ENCODE assay signal across 8 mouse cellular contexts in genomic region chr12:29465201-29465600, GRCm38 (mm10).
DNase-seq lines count a peak whose midpoint lies in the region; ATAC-seq and TF ChIP-seq lines count a peak whose summit lies in the region.
"Not testable (repeated sequence)": the region's sequence is repeated elsewhere in the genome, so short reads cannot be mapped to it uniquely, and the experiment has no call there.

No protein-coding gene starts in this region.

- H3K9ac ChIP-seq in embryonic facial prominence, embryonic 11.5 days (replicated peaks; ENCODE audit: low read length); limb, embryonic 11.5 days (ENCODE audit: low read length): not testable (repeated sequence)

- TF ChIP-seq POLR2A in kidney, adult 2 months (IDR thresholded peaks at IDR 0.05; ENCODE audit: low read depth, low read length) = not testable (repeated sequence)

- not testable (repeated sequence) for H3K4me3 ChIP-seq in embryonic facial prominence, embryonic 11.5 days (ENCODE audit: low read depth, low read length); heart, embryonic 10.5 days; kidney, adult 2 months (ENCODE audit: insufficient read depth, low read depth, low read length); limb, embryonic 11.5 days (ENCODE audit: low read depth, low read length); midbrain, embryonic 10.5 days

- not testable (repeated sequence) for H3K9me3 ChIP-seq in embryonic facial prominence, embryonic 11.5 days (replicated peaks; ENCODE audit: control insufficient read depth, low read length); heart, embryonic 10.5 days; limb, embryonic 11.5 days (ENCODE audit: control insufficient read depth, low read length); midbrain, embryonic 10.5 days (replicated peaks)

- H3K27ac ChIP-seq in embryonic facial prominence, embryonic 11.5 days (replicated peaks; ENCODE audit: low read depth, low read length); heart, embryonic 10.5 days; kidney, adult 2 months (ENCODE audit: insufficient read depth, low read depth, low read length); limb, embryonic 11.5 days (replicated peaks; ENCODE audit: low read depth, low read length); midbrain, embryonic 10.5 days (replicated peaks): not testable (repeated sequence)

- H3K4me2 ChIP-seq in embryonic facial prominence, embryonic 11.5 days (ENCODE audit: low read depth, low read length); limb, embryonic 11.5 days (ENCODE audit: low read depth, severe bottlenecking): not testable (repeated sequence)

- WGBS in embryonic facial prominence, embryonic 11.5 days = 20% methylated on average over 3 of the region's 3 CpGs
- WGBS in heart, embryonic 10.5 days = 18% methylated on average over 3 of the region's 3 CpGs
- WGBS in kidney, adult 2 months = 21% methylated on average over 3 of the region's 3 CpGs
- 19% methylated on average over 3 of the region's 3 CpGs for WGBS in limb, embryonic 11.5 days
- 15% methylated on average over 3 of the region's 3 CpGs for WGBS in midbrain, embryonic 10.5 days

- DNase-seq in 416B (ENCODE audit: low read depth) = peak; percentile 3
- DNase-seq in adrenal gland, adult 8-10 months = peak; percentile 33
- peak; percentile 88 for DNase-seq in embryonic facial prominence, embryonic 11.5 days (ENCODE audit: low spot score)
- DNase-seq in heart, embryonic 10.5 days (ENCODE audit: low spot score) = peak; percentile 89
- peak; percentile 43 for DNase-seq in kidney, adult 2 months
- DNase-seq in limb, embryonic 11.5 days (ENCODE audit: low spot score) = peak; percentile 90
- peak; percentile 59 for DNase-seq in midbrain, embryonic 10.5 days (ENCODE audit: low spot score)
- peak; percentile 15 for DNase-seq in right cerebral cortex, postnatal 14 days

- H3K27me3 ChIP-seq in embryonic facial prominence, embryonic 11.5 days (ENCODE audit: control insufficient read depth, insufficient read depth, low read length); heart, embryonic 10.5 days (ENCODE audit: insufficient read depth, poor library complexity, severe bottlenecking); kidney, adult 2 months (replicated peaks; ENCODE audit: control insufficient read depth, insufficient read depth, low read length); limb, embryonic 11.5 days (ENCODE audit: control insufficient read depth, insufficient read depth, low read length); midbrain, embryonic 10.5 days (ENCODE audit: low read depth, poor library complexity, severe bottlenecking): not testable (repeated sequence)

- ATAC-seq in embryonic facial prominence, embryonic 11.5 days (replicated peaks; ENCODE audit: insufficient number of reproducible peaks, low FRiP score, low TSS enrichment, low read depth); limb, embryonic 11.5 days (ENCODE audit: insufficient number of reproducible peaks, low FRiP score, low TSS enrichment, low read depth): not testable (repeated sequence)

- H3K4me1 ChIP-seq in embryonic facial prominence, embryonic 11.5 days (ENCODE audit: control insufficient read depth, insufficient read depth, low read length); heart, embryonic 10.5 days; kidney, adult 2 months (ENCODE audit: control insufficient read depth, insufficient read depth, low read length); limb, embryonic 11.5 days (ENCODE audit: control insufficient read depth, insufficient read depth, low read length); midbrain, embryonic 10.5 days: not testable (repeated sequence)

- TF ChIP-seq CTCF in kidney, adult 2 months (conservative IDR thresholded peaks at IDR 0.05; ENCODE audit: insufficient read depth, insufficient read length, low read depth, low read length) = not testable (repeated sequence)

- not testable (repeated sequence) for H3K36me3 ChIP-seq in embryonic facial prominence, embryonic 11.5 days (replicated peaks; ENCODE audit: control insufficient read depth, insufficient read depth, low read depth, low read length); heart, embryonic 10.5 days; kidney, adult 2 months (ENCODE audit: control insufficient read depth, insufficient read depth, low read length); limb, embryonic 11.5 days (ENCODE audit: control insufficient read depth, insufficient read depth, low read length); midbrain, embryonic 10.5 days

Comparison
In these comparisons a context has a peak if more than half of its experiments do, and no peak if none do; other contexts are left out.
1. DNase-seq: peak in every context shown above with its lines; median percentile 90 in limb, embryonic 11.5 days; 89 in heart, embryonic 10.5 days; 88 in embryonic facial prominence, embryonic 11.5 days; 59 in midbrain, embryonic 10.5 days; 43 in kidney, adult 2 months; 33 in adrenal gland, adult 8-10 months; 15 in right cerebral cortex, postnatal 14 days; 3 in 416B.